Mouse (Mus musculus): Measurements from ENCODE around the gene Gnb5.

Gnb5 gene

DNA sequence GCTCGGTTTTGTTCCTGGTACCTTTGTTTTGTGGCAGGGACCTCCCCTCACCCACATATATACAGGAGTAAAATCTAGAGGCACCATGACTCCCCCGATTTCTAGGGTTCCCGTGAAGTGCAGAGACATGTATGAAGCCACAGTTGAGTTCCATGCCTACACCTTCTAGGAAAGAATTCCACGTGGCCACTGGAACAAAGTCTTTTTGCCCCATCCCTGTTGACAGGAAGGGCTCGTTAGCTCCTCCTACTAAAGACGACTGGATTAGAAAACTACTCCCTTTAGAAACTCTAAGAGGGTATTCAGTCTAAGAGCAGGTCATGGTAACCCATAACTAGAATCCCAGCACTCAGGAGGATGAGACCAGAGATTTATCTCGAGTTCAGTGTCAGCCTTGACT, 1.8 kb upstream of the Gnb5 start:
- no peak for DNase-seq (ENCODE audit: extremely low read depth, low read depth)

DNA sequence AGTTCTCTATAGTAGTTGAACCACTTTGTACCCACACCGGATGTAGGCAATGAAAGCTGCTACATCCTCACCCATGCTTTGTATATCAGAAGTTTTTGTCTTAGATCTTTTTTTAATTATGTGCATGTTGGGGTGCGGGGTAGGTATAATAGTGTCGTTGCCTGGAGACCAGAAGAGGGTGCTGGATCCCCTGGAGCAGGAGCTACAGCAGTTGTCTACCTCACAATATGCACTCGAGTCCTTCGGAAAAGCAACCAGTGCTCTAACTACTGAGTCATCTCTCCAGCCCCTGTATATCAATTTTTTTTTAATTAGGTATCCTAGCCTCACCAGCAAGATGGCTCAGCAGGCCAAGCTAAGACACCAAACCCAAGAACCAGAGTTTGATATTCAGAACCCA, 927 bp downstream of the Gnb5 start:
- DNase-seq (ENCODE audit: extremely low read depth, low read depth) = no peak

DNA sequence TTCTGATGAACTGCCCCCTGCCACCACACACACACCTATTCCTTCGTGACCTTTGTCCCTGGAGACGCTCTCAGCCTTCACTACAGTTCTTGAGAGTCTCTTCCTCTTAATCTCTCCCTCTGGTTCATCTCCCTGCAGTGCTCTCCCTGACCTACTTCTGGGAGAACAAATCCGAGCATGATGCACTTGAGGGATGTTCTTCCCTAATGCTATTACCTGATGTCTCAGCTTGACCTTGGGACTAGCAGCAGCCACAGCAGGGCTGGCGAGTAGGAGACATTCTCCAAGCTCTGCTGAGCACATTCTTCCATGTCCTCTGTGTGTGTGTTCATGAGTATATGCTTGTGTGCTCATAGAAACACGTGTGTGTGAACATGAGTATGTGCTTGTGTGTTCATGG, 2.5 kb downstream of the Gnb5 start:
- no peak for DNase-seq (ENCODE audit: extremely low read depth, low read depth)

DNA sequence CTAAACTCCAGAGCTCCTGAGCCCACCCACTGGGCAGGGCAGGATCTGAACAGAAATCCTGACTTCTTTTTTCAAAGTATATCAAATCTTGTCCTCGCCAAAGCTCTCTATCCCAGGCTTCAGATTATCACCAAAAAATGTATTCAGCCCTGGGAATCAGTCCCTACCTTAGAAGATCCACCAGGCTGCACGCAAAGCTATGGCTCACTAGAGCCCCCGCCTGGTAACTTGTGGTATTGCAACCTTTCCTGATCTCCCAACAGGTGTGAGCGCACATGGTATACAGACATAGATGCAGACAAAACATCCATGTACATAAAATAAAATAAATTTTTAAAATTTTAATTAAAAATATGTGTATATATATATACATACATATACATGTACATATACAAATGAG, 5.9 kb downstream of the Gnb5 start:
- DNase-seq (ENCODE audit: extremely low read depth, low read depth) = no peak

DNA sequence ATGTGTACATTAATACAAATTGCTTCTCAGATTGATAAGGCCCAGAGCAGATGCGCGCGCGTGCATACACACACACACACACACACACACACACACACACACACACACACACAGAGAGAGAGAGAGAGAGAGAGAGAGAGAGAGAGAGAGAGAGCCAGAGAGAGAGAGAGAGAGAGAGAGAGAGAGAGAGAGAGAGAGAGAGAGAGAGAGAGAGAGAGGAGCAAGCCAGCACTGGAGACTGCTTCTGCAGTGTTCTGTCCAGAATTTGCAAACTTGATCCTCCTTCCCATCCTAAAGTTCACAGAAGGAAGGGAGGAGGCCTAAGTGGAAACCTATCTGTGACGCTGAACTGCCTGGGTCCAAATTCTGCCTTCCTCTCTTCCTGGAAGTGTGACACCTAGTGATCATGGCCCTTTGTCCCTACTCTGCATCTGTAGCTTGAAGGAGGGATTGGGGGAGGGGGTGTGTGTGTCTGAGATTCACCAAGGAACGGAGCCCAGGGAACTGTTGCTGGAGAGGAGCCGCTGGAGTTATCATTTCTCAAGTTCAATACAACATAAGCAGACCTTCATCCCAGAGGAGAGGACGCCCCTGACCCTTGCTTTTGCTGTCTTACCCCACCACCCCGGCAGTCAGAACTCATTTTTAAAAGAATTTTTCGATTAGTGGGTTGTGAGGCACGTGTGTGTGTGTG, 7.2 kb downstream of the Gnb5 start:
- DNase-seq (ENCODE audit: extremely low read depth, low read depth) = no peak

DNA sequence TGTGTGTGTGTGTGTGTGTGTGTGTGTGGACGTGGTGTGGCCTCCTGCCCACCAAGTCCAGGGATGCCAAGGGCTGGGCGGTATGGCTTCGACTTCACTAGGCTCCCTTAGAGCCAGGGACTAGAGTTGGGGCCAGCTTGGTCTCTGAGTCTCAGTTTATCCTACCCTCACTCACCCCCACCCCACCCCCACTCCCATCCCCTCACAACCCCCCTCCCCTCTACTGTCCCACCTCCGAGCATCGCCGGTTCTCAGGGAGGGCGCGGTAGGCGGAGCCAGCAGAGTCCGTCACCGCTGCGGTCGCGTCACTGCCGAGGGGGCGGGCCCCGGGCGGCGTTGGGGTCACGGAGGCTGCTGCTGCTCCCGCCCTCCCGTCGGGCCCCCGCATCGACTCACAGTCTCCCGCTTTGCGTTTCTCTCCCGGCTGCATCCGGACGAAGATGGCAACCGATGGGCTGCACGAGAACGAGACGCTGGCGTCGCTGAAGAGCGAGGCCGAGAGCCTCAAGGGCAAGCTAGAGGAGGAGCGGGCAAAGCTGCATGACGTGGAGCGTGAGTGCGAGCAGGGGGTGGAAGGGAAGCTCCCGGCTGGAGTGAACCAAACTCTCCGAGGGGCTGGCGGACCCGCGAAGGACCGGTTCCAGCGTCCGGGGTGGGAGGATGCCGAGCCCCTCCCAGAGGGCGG, 7.9 kb downstream of the Gnb5 start:
- DNase-seq (ENCODE audit: extremely low read depth, low read depth) = no peak

DNA sequence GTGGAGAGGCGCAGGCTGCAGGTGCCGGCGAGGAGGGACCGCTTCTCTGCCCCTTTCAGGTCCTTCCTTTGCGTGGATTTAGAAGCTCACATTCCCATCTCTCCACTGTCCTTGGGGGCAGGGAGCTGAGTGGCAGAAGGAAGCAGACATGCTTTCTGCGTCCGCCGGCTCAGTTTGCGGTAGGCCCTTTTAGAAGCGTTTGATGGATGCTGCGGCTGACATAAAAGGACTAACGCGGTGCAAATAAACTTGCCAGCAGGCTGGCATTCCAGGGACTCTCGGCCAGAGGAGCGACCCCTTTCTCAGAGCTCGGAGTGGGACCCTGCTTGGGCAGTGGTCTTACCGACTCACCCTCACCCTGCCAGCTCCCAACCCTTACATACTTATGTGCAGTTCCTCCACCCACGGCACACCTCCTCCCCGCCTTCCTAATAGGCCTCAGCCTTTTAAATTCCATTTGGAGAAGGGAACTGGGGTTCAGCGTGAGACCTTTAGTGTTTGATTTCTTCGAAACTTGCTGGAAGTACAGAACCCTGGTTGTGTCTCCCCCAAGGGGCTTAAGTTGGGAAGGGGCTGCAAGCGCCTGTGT, 8.5 kb downstream of the Gnb5 start:
- DNase-seq (ENCODE audit: extremely low read depth, low read depth) = no peak

DNA sequence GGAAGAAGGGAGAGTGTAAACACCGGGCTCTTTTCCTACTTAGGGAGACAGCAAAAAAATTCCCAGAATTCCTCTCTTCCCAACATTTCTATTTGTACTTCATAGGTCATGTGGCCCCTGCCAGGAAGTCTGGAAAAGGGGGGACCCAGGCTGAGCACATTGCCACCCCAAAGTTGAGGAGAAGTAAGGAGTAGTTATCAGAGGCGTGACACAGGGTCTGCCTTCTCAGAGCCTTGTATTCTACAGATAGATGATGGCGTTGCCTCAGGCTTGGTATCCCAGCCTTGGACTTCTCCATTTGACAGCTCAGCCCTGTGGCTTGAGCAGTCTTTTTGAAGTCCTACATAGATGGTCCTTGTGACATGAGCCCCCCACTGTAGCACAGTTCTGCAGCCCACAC, 9.2 kb downstream of the Gnb5 start:
- DNase-seq (ENCODE audit: extremely low read depth, low read depth) = no peak

DNA sequence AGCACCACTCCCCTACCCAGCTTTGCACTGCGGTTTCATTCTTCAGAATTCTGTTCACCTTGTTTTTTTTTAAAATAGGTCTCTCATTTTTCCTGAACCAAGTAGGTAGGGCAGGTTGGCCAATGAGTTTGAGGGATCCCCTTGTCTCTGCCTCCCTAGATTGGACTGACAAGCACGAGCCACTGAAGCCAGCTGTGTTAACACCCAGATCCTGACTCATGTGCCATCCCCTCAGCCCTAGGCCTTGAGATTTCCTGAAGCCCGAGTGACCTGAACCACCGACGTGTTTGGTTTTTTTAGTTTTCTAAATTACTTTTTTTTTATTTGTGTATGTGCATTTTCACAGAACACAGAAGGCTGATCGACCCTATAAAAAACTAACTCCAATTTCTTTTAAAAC, 10.7 kb downstream of the Gnb5 start:
- no peak for DNase-seq (ENCODE audit: extremely low read depth, low read depth)

DNA sequence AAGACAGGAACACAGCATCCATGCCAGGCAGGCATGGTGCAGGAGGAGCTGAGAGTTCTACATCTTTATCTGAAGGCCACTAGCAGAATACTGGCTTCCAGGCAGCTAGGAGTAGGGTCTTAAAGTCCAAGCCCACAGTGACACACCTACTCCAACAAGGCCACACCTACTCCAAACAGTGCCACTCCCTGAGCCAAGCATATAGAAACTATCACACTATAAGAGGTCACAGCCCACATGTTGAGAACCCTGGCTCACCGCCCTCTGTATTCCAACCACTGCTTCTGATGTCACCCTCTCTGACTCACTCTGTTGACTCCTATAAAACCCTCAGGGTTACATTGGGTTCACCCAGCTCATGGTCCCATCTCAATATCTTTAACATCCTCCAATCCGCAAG, 12.1 kb downstream of the Gnb5 start:
- DNase-seq (ENCODE audit: extremely low read depth, low read depth) = no peak

DNA sequence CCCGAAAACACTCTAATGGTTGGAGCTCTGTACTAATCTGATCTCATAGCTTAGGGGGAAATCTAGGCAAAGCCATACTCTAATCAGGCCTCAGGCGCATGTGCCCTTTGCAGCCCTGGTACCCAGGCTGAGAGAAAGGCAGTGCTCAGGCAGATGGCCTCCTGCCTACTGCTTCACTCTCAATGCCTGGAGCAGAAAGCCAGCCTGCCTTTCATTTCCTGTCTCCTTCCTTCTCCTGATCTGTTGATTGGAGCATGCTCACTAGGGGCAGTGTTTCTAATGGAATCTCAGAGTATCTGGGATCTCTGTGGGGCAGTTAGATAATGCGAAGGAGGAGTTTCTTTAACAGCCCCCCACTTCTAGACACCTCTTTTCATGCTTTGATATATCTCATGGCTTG, 13.3 kb downstream of the Gnb5 start:
- no peak for DNase-seq (ENCODE audit: extremely low read depth, low read depth)

DNA sequence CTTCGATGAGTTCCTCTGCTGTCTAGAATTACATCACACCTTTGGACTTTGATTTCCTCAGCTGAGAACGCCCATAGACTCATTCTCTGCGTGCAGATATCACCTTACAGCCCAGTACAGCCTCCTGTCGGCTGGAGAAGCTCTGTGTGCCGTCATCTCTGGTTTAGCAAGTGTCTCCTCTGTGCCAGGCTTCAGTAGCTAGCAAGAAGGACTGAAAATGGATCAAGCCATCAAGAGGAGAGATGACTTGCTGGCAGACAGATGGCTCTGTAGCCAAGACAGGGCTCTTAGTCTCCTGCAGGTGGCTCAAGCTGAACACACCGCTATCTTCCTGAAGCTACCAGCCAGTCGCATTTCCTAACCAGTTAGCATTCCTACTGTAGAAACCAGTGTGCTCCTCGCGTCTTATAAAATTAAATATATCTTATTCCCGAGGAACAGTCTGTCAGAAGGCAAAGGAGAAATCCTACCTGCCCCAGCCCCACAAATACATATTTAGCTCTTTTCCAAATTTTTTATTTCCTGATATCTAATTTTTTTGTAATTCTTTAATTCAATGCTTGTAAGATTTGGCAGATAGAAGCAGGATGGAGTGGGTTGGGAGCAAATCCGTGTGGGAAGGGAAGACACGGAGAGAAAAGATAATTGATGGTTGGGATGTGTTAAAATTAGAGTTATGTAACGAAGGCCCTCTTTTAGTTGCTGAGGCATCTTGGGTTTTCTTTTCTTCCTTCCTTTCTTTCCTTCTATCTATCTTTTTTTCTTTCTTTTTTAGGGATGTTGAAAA, 16.2 kb downstream of the Gnb5 start:
- no peak for DNase-seq (ENCODE audit: extremely low read depth, low read depth)

DNA sequence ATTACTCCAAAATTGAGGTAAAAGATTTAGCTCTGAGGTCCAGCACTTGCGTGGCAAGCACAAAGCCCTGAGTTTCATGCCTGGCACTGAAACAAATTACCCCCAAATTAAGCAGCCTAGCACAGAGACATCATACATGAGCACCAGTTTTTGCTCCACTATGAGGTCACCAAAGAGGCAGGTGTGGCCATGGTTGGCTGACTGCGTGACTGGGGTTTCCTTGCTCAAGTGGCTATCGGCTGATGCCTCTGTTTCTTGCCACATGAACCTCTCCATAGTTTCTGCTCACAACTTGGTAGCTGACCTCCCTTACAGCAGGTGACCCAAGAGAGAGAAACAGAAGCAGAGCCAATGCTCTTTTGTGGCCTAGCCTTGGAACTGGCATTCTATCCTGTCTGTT, 22.0 kb downstream of the Gnb5 start:
- no peak for DNase-seq (ENCODE audit: extremely low read depth, low read depth)

DNA sequence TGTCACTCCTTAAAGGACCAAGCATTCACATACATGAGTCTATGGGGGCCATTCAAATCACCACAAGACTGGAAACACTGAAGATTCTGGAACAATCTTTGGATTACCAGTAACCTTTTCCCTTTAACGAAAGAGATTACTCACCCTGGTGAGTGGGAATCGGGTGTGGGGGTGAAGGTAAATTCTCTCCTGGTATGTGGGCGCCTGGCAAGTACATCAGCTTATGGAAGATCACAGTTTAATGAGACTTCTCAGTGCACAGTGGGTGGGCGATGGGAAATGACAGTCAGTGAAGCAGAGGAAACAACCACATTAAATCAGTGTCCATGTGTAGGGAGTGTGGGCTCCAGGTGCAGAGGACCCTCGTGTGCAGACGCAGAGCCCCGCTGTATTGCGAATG, 24.7 kb downstream of the Gnb5 start:
- DNase-seq (ENCODE audit: extremely low read depth, low read depth) = no peak

DNA sequence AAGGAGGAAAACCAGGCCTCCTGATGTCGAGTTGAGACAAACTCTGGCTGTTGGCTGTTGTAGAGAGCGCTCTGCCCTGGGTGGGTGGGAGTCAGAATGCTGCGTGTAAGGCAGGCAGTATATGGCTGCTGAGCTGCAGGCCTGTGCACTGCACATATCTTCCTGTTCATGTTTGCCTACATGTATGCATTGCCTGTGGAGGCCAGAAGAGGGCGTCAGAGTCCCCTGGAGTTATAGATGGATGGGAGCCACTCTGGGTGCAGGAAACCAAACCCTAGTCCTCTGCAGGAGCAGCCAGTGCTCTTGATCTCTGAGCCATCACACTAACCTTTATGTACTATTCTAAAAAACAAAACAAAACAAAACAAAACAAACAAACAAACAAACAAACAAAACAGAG, 28.4 kb downstream of the Gnb5 start:
- no peak for DNase-seq (ENCODE audit: extremely low read depth, low read depth)

DNA sequence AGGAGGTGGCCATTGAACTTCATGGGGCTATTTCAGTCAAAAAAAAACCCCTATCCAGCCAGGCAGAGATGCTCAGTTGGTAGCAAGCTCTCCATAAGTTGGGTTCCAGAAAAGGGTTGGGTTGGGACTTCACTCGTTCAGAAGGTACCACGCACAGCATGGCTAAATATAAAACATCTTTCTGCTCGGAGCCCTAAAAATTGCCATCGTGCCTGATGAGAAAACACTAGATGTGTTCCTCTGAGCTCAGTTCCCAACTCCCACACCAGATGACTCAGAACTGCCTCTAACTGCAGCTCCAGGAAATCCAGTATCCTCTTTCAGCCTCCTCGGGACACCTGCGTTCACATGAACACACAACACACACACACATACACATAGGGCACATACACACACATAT, 31.9 kb downstream of the Gnb5 start:
- DNase-seq (ENCODE audit: extremely low read depth, low read depth) = no peak

DNA sequence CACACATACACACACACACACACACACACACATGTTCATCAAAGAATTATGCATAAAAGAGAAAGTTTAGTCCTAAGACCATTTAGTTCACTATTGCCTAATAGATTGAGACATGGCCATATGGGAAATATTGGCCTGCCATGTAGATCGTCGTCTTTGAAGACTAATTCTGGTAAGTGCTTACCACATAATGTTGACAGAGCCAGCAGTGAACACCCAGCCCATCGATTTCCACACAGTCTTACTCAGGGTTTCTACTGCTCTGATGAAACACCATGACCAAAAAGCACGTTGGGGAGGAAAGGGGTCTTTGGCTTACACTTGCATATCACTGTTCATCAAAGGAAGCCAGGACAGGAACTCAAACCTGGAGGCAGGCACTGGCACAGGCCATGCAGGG, 36.3 kb downstream of the Gnb5 start:
- DNase-seq (ENCODE audit: extremely low read depth, low read depth) = no peak

DNA sequence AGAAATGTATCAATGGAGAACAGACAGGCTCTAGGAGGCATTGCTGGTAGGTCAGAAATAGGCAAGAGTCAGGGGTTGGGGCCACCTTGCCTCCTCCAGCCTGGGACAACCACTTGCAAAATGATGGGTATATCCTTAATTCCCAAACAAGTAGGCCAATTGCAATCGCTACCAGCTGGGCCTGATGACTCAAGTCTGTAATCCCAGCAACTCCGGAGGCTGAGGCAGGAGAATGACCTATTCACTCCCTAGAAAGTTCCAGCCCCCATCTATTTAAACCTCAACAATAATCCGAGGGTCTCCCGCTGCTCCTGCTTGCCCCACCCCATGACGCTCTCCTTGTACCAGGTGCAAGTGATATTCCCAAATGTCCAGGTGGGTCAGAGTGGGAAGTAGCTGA, 41.4 kb downstream of the Gnb5 start, which contains the start of gene Bcl2l10:
TSS of gene Bcl2l10 (plus strand) at position 301 of the 400 bp plus-strand sequence.
- DNase-seq (ENCODE audit: extremely low read depth, low read depth) = no peak

DNA sequence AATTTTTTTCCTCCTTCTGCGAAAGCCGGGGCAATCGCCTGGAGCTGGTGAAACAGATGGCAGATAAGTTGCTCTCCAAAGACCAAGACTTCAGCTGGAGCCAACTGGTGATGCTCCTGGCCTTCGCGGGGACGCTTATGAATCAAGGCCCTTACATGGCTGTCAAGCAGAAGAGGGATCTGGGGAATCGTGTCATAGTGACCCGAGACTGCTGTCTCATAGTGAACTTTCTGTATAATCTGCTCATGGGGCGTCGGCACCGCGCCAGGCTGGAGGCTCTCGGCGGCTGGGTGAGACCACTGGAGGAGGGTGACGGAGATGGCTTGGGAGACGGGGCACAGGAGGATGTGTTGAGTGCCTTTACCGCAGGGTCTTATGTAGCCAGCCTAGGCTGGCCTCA, 42.0 kb downstream of the Gnb5 start:
- no peak for DNase-seq (ENCODE audit: extremely low read depth, low read depth)

DNA sequence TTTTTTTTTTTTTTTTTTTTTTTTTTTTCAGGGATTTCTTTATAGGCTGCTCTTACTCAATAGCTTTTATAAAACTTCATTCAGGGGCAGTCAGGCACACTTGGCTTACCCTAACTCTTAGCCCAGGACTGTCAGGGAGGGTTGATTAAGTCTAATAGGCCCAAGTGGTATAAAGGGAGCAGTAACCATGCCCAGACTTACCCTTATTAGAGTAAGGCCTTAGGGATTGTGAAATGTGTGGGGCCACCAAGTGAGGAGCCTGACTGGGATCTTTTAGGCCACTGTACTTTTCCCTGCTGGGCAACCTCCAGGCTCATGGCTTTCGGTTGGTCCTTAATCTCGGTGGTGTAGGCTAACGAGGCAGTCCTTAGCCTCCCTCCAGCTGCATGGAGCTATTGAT, 42.6 kb downstream of the Gnb5 start:
- no peak for DNase-seq (ENCODE audit: extremely low read depth, low read depth)

DNA sequence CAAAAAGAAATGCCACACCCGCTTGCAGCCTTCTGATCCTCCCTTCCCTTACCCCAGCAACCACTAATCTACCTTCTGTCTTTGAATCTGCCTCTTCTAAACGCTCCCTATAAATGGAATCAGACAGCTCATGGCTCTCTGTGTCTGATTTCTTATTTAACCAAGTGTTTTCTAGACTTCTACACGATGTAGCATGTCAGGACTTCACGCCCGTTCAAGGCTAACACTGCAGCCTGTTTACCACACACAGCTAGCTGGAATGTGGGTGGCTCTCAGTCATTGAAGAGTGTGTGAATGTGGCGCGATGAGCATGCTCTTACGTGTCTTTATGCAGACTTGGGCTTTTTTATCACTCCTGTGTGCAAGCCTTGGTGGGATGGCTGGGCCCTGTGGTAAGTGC, 47.0 kb downstream of the Gnb5 start:
- no peak for DNase-seq (ENCODE audit: extremely low read depth, low read depth)

DNA sequence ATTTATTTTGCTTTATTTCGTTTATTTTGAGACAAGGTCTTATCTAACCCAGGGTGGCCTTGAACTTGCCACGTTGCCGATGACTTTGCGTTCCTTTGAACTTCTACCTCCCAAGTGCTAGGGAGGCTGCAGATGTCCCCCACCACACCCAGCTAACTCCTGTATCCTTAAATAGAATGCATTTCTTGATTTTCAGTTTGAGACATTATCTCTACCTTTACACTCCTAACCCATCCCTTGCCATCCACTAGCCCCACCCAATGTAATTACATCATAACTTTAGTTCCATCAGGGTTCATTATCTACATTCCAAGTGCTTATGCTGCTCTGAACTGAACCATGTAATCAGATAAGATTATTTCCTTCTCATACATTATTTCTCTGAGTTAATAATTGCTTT, 49.7 kb downstream of the Gnb5 start:
- no peak for DNase-seq (ENCODE audit: extremely low read depth, low read depth)
